Mouse (Mus musculus) brown adipose tissue, adult 24 weeks (tissue): ENCODE results near the gene Lztfl1. TPM values are rescaled to one million over a fixed set of nuclear protein-coding genes. Genes with fewer than 3 reads are reported as not detected.
"Not testable (repeated sequence)": the region's sequence is repeated elsewhere in the genome, so short reads cannot be mapped to it uniquely, and the experiment has no call there.

Experiments
- H3K27ac ChIP-seq: fragments of 200-500 bp; replicated peaks from 2 replicates; pipeline ENCODE4 v1.5.1; 2012; ENCODE audit warnings: low read depth, mild to moderate bottlenecking, low read length
- H3K4me1 ChIP-seq: fragments of 200-500 bp; 2 replicates; pipeline ENCODE4 v1.6.1; 2012; ENCODE audit warnings: low read length, mixed read lengths; ENCODE audit not compliant: control insufficient read depth, insufficient read depth, insufficient read length
- H3K4me3 ChIP-seq: fragments of 200-500 bp; 2 replicates; pipeline ENCODE4 v1.5.1; 2012; ENCODE audit warnings: low read depth, mild to moderate bottlenecking, low read length, moderate library complexity; ENCODE audit not compliant: insufficient read depth
- polyA plus RNA-seq: library from polyadenylated mRNA; stranded (reverse); fragments of >200 nt; gene quantifications from 2 replicates; pipeline ENCODE4 v1.2.4, GENCODE M21; 2012; ENCODE audit not compliant: missing spikeins, insufficient read depth, insufficient read length

Lztfl1 gene
- 28.3 and 28.4 TPM in 2 replicates for polyA plus RNA-seq

- Histone ChIP-seq H3K27ac (peak within 1 kb of the TSS; percentile 75), H3K4me3 (peak within 1 kb of the TSS; percentile 88), H3K4me1 (no peaks in the 10 kb centered on the region)
Measured at GRCm38 (mm10) chr9:123717186-123718008, at the start of gene Lztfl1. Lztfl1 (minus strand) TSS chr9:123717697.

GRCm38 (mm10) chr9:123766996-123767395 is 49.5 kb upstream of the Lztfl1 start:
- H3K4me1 ChIP-seq, result no peaks in the 10 kb centered on the region
- H3K27ac ChIP-seq, result no peak overlapping the region
- H3K4me3 ChIP-seq, result no peak overlapping the region

- H3K4me1 ChIP-seq, result no peaks in the 10 kb centered on the region
- no peak overlapping the region for H3K27ac ChIP-seq
- no peak overlapping the region for H3K4me3 ChIP-seq
Measured at GRCm38 (mm10) chr9:123763771-123764170, 46.3 kb upstream of the Lztfl1 start.

GRCm38 (mm10) chr9:123762886-123763285 is 45.4 kb upstream of the Lztfl1 start:
- Histone ChIP-seq H3K4me1 (no peaks in the 10 kb centered on the region), H3K27ac (no peak overlapping the region), H3K4me3 (no peak overlapping the region)

DNA sequence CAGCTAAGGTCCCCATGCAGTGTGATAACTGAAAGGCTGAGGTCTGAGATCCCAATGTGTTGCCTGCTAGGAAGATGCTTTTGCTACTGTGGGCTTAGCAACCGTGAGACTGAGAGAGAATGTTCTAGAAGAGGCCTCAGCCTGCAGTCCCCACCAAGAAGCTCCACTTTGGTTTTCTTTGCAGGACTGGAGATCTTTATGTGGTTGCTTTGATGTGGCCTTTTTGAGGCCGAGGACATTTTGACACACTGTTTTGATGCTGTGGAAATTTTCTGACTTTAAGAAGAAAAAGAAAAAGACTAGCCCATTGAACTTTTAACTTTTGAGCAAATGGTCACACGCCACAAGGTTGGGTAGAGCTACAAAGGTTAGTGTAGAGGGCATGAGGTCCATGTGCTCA is 43.3 kb upstream of the Lztfl1 start:
- H3K4me3 ChIP-seq, result no peak overlapping the region
- no peak overlapping the region for H3K27ac ChIP-seq
- no peaks in the 10 kb centered on the region for H3K4me1 ChIP-seq

DNA sequence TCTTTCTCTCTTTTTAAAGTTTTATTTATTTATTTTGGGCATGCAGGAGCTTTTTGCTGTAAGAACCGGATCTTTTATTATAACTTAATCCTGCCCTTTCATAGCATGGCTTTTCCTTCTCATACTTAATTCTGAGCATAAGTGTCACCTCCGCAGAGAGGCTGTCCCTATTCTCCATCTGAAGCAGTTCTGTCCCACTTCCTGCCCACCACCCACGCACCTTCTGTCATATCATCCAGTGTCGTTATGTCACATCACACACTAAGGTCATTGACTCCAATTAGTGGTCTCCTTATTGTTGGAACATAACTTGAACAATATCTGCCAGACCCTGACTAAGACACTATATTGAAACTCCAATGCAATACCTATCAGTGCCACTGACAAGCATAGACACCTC is 41.1 kb upstream of the Lztfl1 start:
- H3K27ac ChIP-seq, result no peak overlapping the region
- no peak overlapping the region for H3K4me3 ChIP-seq
- H3K4me1 ChIP-seq, result no peaks in the 10 kb centered on the region

GRCm38 (mm10) chr9:123758156-123758555 is 40.7 kb upstream of the Lztfl1 start:
- H3K27ac ChIP-seq, result no peak overlapping the region
- H3K4me3 ChIP-seq, result no peak overlapping the region
- H3K4me1 ChIP-seq, result no peaks in the 10 kb centered on the region

DNA sequence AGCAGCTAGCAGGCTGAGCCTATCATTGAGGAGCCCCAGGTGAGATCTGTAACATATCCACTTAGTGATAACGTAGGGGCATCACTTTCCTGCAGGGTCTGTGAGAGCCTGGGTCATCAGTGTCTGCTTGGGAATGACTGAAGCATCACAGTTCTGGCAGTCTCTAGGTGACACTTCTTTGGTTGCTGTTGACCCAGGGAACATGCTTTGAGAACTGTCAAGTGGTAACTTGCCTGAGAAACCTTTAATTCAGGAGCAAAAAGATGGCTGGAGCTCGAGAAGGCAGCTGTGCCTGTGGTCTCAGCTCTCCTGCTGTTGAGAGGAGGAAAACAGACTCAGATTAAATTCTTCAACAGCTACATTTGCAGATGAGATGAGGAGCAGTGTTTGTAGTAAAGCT is 39.8 kb upstream of the Lztfl1 start:
- no peak overlapping the region for H3K4me3 ChIP-seq
- no peaks in the 10 kb centered on the region for H3K4me1 ChIP-seq
- peak overlapping the region; percentile 58; the same call in 1 of the 2 replicates for H3K27ac ChIP-seq

DNA sequence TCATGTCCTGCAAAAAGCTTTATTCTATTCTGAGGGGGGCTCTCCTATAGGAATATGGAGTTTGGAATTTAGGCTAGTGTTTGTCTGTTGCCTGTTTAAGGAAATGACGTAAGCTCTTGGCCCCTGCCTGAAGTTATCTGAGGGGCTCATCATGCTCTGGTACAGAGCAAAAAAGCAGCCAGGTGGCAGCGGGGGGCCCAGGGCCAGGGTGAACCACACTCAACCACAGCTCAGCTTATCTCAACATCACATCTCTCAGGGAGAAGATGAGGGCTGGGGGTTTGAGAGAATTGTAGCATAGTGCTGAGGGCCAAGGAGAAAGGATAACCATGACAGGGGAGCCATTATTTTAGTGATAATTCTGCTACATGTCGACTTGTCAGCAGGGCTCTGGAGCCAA is 39.3 kb upstream of the Lztfl1 start:
- no peak overlapping the region for H3K27ac ChIP-seq
- no peaks in the 10 kb centered on the region for H3K4me1 ChIP-seq
- no peak overlapping the region for H3K4me3 ChIP-seq

DNA sequence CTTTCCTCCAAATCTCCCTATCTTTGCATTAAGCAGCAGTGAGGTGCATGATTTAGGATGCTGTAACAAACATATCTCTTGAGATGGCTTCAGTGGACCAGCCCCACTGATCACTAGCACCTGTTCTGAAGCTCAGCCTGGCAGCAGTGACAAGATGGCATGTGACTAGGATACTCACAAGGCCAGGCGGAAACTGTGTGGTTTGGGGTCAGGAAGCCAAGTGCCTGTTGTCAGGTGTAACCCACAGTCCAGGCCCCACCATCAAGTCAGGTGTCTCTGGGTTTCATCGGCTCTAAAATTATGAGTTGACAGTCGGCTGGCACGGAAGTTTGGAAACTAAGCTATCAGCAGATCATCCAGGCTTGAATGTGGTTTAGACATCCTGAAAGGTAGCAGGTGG is 36.8 kb upstream of the Lztfl1 start:
- Histone ChIP-seq H3K4me3 (no peak overlapping the region), H3K4me1 (no peaks in the 10 kb centered on the region), H3K27ac (no peak overlapping the region)

- H3K4me1 ChIP-seq, H3K4me3 ChIP-seq, H3K27ac ChIP-seq: not testable (repeated sequence)
Measured at GRCm38 (mm10) chr9:123749687-123750086, 32.2 kb upstream of the Lztfl1 start.

GRCm38 (mm10) chr9:123740799-123741198 is 23.3 kb upstream of the Lztfl1 start:
- Histone ChIP-seq H3K4me1 (no peaks in the 10 kb centered on the region), H3K4me3 (no peak overlapping the region), H3K27ac (no peak overlapping the region)

DNA sequence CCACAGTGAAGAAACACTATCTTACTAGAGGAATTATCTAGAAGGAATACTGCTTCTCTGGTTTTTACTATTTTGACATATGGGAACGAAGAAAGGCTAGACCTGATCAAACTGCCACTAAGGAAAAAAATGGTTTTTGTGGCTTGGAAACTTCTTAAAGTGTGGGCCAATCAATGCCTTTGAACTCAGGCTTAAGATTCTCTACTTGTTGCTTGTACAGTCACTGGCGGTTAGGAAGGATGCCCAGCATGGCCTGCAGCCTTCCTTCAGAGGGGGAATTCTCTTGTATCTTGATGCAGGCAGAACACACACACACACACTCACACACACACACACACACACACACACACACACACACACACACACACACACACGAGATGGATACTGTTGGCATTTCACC is 16.6 kb upstream of the Lztfl1 start:
- Histone ChIP-seq H3K4me1 (no peaks in the 10 kb centered on the region), H3K27ac (no peak overlapping the region)

GRCm38 (mm10) chr9:123731271-123731670 is 13.8 kb upstream of the Lztfl1 start:
- H3K27ac ChIP-seq, result no peak overlapping the region
- H3K4me1 ChIP-seq, result no peaks in the 10 kb centered on the region
- H3K4me3 ChIP-seq, result no peak overlapping the region

More for the DNA sequence above, 16.6 kb upstream of the Lztfl1 start:
- no peak overlapping the region for H3K4me3 ChIP-seq

DNA sequence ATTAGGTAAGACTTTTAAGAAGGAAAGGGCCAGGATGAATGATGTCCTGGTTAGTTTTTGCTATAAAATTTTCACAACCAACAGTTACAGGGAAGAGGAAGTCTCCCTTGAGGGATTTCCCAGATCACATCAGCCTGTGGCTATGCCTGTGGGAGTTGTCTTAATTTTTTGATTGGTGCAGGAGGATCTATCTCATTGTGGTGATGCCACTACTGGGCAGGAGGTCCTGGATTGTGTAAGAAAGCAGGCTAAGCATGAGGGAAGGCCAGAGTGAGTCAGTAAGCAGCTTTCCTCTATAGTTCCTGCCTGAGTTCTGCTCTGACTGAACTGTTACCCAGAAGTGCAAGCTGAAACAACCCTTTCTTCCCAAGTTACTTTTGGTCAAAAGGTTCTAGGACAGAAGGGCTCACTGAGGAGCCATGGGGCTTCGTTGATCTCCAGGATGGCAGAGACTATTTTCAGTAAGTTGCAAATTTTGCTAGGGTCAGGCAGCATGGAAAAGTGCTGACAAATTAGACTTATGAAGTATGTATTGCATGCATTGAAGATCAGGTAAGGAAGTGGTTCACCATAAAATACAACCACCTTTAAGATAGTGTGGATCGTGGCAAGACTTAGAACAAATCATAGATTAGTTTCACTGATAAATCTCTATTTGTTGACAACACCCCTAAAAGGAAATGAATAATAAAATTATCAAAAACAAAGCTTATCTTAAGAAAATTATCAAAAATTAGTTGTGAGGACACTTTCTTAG is 5.4 kb upstream of the Lztfl1 start:
- H3K27ac ChIP-seq, result no peak overlapping the region
- no peaks in the 10 kb centered on the region for H3K4me1 ChIP-seq
- no peak overlapping the region for H3K4me3 ChIP-seq

DNA sequence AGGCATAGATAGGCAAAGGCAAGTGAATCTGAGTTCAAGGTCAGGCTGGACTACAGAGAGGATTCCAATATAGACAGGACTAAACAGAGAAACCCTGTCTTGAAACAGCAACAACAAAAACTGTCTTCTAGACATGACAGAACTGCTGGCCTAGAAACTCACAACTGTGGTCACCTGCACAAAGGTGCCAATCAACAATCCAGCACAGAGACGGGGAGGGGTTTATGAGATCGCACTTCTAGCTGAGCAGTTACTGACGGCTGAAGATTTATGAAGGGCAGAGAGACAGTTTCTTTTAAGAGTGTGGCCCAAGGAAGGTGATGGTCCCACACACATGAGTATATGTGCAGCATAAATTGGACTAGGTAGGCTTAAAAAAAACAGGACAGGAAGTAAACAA is 1.2 kb downstream of the Lztfl1 start:
- H3K4me1 ChIP-seq, result no peaks in the 10 kb centered on the region
- no peak overlapping the region for H3K27ac ChIP-seq
- no peak overlapping the region for H3K4me3 ChIP-seq
